Mouse (Mus musculus) heart, postnatal 10 days (tissue): ENCODE measurements around the gene Dnajc15. TPM values are rescaled to one million over a fixed set of nuclear protein-coding genes. Genes with fewer than 3 reads are reported as not detected.

Experiments
- DNase-seq, 2 experiments: peaks; one replicate each; pipeline ENCODE4 v3.0.0; 2021
- intact Hi-C: fragments of 180-260 bp; cut with DNase I; formaldehyde crosslinking; loops from one replicate; pipeline ENCODE4 v1.15.1; 2025
- total RNA-seq, 2 experiments: library from RNA; stranded (reverse); gene quantifications; 2 replicates each; pipeline ENCODE4 v1.2.3; 2021

Gene Dnajc15
- total RNA-seq, 2 experiments from 2014 or later: 229 to 247 TPM

GRCm38 (mm10) chr14:77864051-77864450 is 10.9 kb downstream of the Dnajc15 start:
- intact Hi-C loops: no loop called here
- no peak for DNase-seq

GRCm38 (mm10) chr14:77860841-77861560 is 13.9 kb downstream of the Dnajc15 start:
- no peak for DNase-seq
- intact Hi-C loops: no loop called here

- DNase-seq: no peak
- intact Hi-C loops: no loop called here
Measured at GRCm38 (mm10) chr14:77859894-77860293, 15.0 kb downstream of the Dnajc15 start.

GRCm38 (mm10) chr14:77853951-77854350 is 21.0 kb downstream of the Dnajc15 start:
- intact Hi-C loops: no loop called here
- no peak for DNase-seq

GRCm38 (mm10) chr14:77849852-77850251 is 25.1 kb downstream of the Dnajc15 start:
- no peak for DNase-seq
- intact Hi-C loops: no loop called here

- intact Hi-C loops: no loop called here
- DNase-seq: no peak
Measured at GRCm38 (mm10) chr14:77848349-77848748, 26.6 kb downstream of the Dnajc15 start.

- intact Hi-C loops: no loop called here
- no peak for DNase-seq
Measured at GRCm38 (mm10) chr14:77846206-77846605, 28.7 kb downstream of the Dnajc15 start.

GRCm38 (mm10) chr14:77845479-77845878 is 29.4 kb downstream of the Dnajc15 start:
- intact Hi-C loops: no loop called here
- DNase-seq: no peak

GRCm38 (mm10) chr14:77840574-77840973 is 34.4 kb downstream of the Dnajc15 start:
- intact Hi-C loops: loop anchor here (5.0 kb wide), 1 partner anchor 698 kb away; no protein-coding TSS in a partner anchor
- no peak for DNase-seq

GRCm38 (mm10) chr14:77840078-77840477 is 34.8 kb downstream of the Dnajc15 start:
- intact Hi-C loops: loop anchor here (5.0 kb wide), 1 partner anchor 698 kb away; no protein-coding TSS in a partner anchor
- no peak for DNase-seq

- intact Hi-C loops: no loop called here
- DNase-seq: no peak
Measured at GRCm38 (mm10) chr14:77836794-77837193, 38.1 kb downstream of the Dnajc15 start.

- intact Hi-C loops: no loop called here
- no peak for DNase-seq
Measured at GRCm38 (mm10) chr14:77832359-77832758, 42.6 kb downstream of the Dnajc15 start.

- no peak for DNase-seq
- intact Hi-C loops: no loop called here
Measured at GRCm38 (mm10) chr14:77831936-77832335, 43.0 kb downstream of the Dnajc15 start.

GRCm38 (mm10) chr14:77829673-77830072 is 45.3 kb downstream of the Dnajc15 start:
- no peak for DNase-seq
- intact Hi-C loops: no loop called here

- no peak for DNase-seq
- intact Hi-C loops: no loop called here
Measured at GRCm38 (mm10) chr14:77825891-77826290, 49.0 kb downstream of the Dnajc15 start.

- intact Hi-C loops: no loop called here
- no peak for DNase-seq
Measured at GRCm38 (mm10) chr14:77825121-77825520, 49.8 kb downstream of the Dnajc15 start.

- no peak for DNase-seq
- intact Hi-C loops: no loop called here
Measured at GRCm38 (mm10) chr14:77819841-77820240, 55.1 kb downstream of the Dnajc15 start.

- no peak for DNase-seq
- intact Hi-C loops: no loop called here
Measured at GRCm38 (mm10) chr14:77817561-77817960, 57.4 kb downstream of the Dnajc15 start.

GRCm38 (mm10) chr14:77814935-77815334 is 60.0 kb downstream of the Dnajc15 start:
- DNase-seq: peak; percentile 68 to 73

GRCm38 (mm10) chr14:77812890-77813289 is 62.0 kb downstream of the Dnajc15 start:
- intact Hi-C loops: no loop called here
- no peak for DNase-seq

More at GRCm38 (mm10) chr14:77814935-77815334, 60.0 kb downstream of the Dnajc15 start:
- intact Hi-C loops: no loop called here

- intact Hi-C loops: no loop called here
- DNase-seq: no peak
Measured at GRCm38 (mm10) chr14:77811466-77811865, 63.5 kb downstream of the Dnajc15 start.

GRCm38 (mm10) chr14:77807836-77808235 is 67.1 kb downstream of the Dnajc15 start:
- DNase-seq: no peak
- intact Hi-C loops: no loop called here

GRCm38 (mm10) chr14:77806345-77806744 is 68.6 kb downstream of the Dnajc15 start:
- DNase-seq: no peak
- intact Hi-C loops: no loop called here
